Mouse (Mus musculus) lung, embryonic 16.5 days (tissue): ENCODE data around the gene Tacc3. TPM values are rescaled to one million over a fixed set of nuclear protein-coding genes. Genes with fewer than 3 reads are reported as not detected.
A peak's percentile ranks its signal among the peaks of the same experiment; 100 is the strongest.

Experiments
- ATAC-seq: fragments of 200-750 bp; cut with Nextera tagmentation; 2 replicates; pipeline ENCODE4 v1.8.0; 2017; ENCODE audit warnings: low read depth, mild to moderate bottlenecking, moderate library complexity
- H3K27ac ChIP-seq: fragments of 300-500 bp; sonication (generic); 2 replicates; pipeline ENCODE4 v1.5.1; 2014; ENCODE audit warnings: mild to moderate bottlenecking, control low read depth, low read length
- H3K27me3 ChIP-seq: fragments of 300-500 bp; sonication (generic); 2 replicates; pipeline ENCODE4 v1.6.1; 2014; ENCODE audit warnings: low read depth, low read length, mixed read lengths; ENCODE audit not compliant: control insufficient read depth, insufficient read depth
- H3K36me3 ChIP-seq: fragments of 300-500 bp; sonication (generic); 2 replicates; pipeline ENCODE4 v1.6.1; 2014; ENCODE audit warnings: low read length; ENCODE audit not compliant: control insufficient read depth, insufficient read depth
- H3K4me1 ChIP-seq: fragments of 300-500 bp; sonication (generic); replicated peaks from 2 replicates; pipeline ENCODE4 v1.6.1; 2014; ENCODE audit warnings: low read length, mixed read lengths; ENCODE audit not compliant: control insufficient read depth, insufficient read depth
- H3K4me2 ChIP-seq: fragments of 300-500 bp; sonication (generic); 2 replicates; pipeline ENCODE4 v1.6.1; 2014; ENCODE audit warnings: low read depth, low read length, control low read depth
- H3K4me3 ChIP-seq: fragments of 300-500 bp; sonication (generic); 2 replicates; pipeline ENCODE4 v1.5.1; 2014; ENCODE audit warnings: mild to moderate bottlenecking, low read length, control low read depth
- H3K9ac ChIP-seq: fragments of 300-500 bp; sonication (generic); 2 replicates; pipeline ENCODE4 v1.6.1; 2014; ENCODE audit warnings: low read length, control low read depth
- H3K9me3 ChIP-seq: fragments of 300-500 bp; sonication (generic); 2 replicates; pipeline ENCODE4 v1.6.1; 2016; ENCODE audit warnings: low read length; ENCODE audit not compliant: control insufficient read depth
- WGBS: fragments of 180-500 bp; shearing (Covaris S2); extraction: QIAGEN DNeasy Blood & Tissue Kit; methylation state at CpG from one replicate; pipeline ENCODE4 v1.1.7; 2014; 5-methylcytosine and 5-hydroxymethylcytosine counted together
- polyA plus RNA-seq: library from polyadenylated mRNA; unstranded; fragments of >200 nt; fragmentation: Nextera tagmentation; extraction: Ambion mirVana; gene quantifications from 2 replicates; pipeline ENCODE4 v1.2.1, GENCODE M21; 2015

The Tacc3 gene
- polyA plus RNA-seq, 1 experiment from 2014 or later: 214 TPM

- H3K9ac ChIP-seq: peak overlapping the region; percentile 93
- peak overlapping the region; percentile 84 for H3K4me3 ChIP-seq
- H3K4me1 ChIP-seq: peaks cover 35% of the 10 kb centered on the region
- no peaks in the 10 kb centered on the region for H3K9me3 ChIP-seq
- no peaks in the 10 kb centered on the region; the same call in 1 of the 2 replicates for H3K27me3 ChIP-seq
- H3K27ac ChIP-seq: no peak overlapping the region
- under 1% methylated on average over 61 of the region's 61 CpGs for WGBS
- no peak for ATAC-seq
- peak overlapping the region; percentile 77 for H3K4me2 ChIP-seq
- peaks cover 10% of the 10 kb centered on the region for H3K36me3 ChIP-seq
Observed at GRCm38 (mm10) chr5:33723019-33723640, 65.2 kb downstream of the Tacc3 start.

- Histone ChIP-seq H3K27ac (no peak overlapping the region), H3K4me1 (peaks cover 37% of the 10 kb centered on the region), H3K4me2 (peak overlapping the region; percentile 77), H3K36me3 (peaks cover 14% of the 10 kb centered on the region), H3K9ac (peak overlapping the region; percentile 93), H3K27me3 (no peaks in the 10 kb centered on the region; the same call in 1 of the 2 replicates), H3K4me3 (peak overlapping the region; percentile 84), H3K9me3 (no peaks in the 10 kb centered on the region)
- ATAC-seq: no peak
- WGBS: 10% methylated on average over 36 of the region's 36 CpGs
Observed at GRCm38 (mm10) chr5:33723641-33724465, 65.9 kb downstream of the Tacc3 start.

- peaks cover 34% of the 10 kb centered on the region for H3K4me1 ChIP-seq
- H3K27ac ChIP-seq: peak overlapping the region; percentile 79
- H3K9me3 ChIP-seq: no peaks in the 10 kb centered on the region
- no peaks in the 10 kb centered on the region for H3K27me3 ChIP-seq
- H3K9ac ChIP-seq: no peak overlapping the region
- H3K36me3 ChIP-seq: peaks cover 25% of the 10 kb centered on the region
- peak overlapping the region; percentile 77 for H3K4me2 ChIP-seq
- peak overlapping the region; percentile 2; the same call in 1 of the 2 replicates for H3K4me3 ChIP-seq
- 40% methylated on average over 7 of the region's 7 CpGs for WGBS
- ATAC-seq: peak; percentile 64
Observed at GRCm38 (mm10) chr5:33726081-33726647, 68.2 kb downstream of the Tacc3 start.

GRCm38 (mm10) chr5:33726891-33727290, 69.0 kb downstream of the Tacc3 start:
- 73% methylated on average over 1 of the region's 1 CpGs for WGBS
- Histone ChIP-seq H3K9me3 (no peaks in the 10 kb centered on the region), H3K9ac (no peak overlapping the region), H3K4me2 (no peak overlapping the region), H3K27me3 (no peaks in the 10 kb centered on the region), H3K36me3 (peaks cover 31% of the 10 kb centered on the region), H3K27ac (no peak overlapping the region), H3K4me3 (no peak overlapping the region), H3K4me1 (peaks cover 32% of the 10 kb centered on the region)
- no peak for ATAC-seq

Other genes with a start within 250 kb of the Tacc3 start
- gene Nkx1-1, start 224.2 kb upstream of the Tacc3 start, polyA plus RNA-seq: not detected in 2 replicates
- gene Fam53a, start 28.5 kb upstream of the Tacc3 start, polyA plus RNA-seq: 44.3 and 53.6 TPM in 2 replicates
- gene Gm9903, start 28.2 kb upstream of the Tacc3 start, polyA plus RNA-seq: 0.16 and 0.39 TPM in 2 replicates
- gene Slbp, start 5.6 kb upstream of the Tacc3 start, polyA plus RNA-seq: 242 and 259 TPM in 2 replicates
- 41.0 and 41.8 TPM in 2 replicates for gene Tmem129, start 288 bp downstream of the Tacc3 start, polyA plus RNA-seq
- 64.4 and 67.2 TPM in 2 replicates for gene Fgfr3, start 63.5 kb downstream of the Tacc3 start, polyA plus RNA-seq
- gene Letm1, start 124.7 kb downstream of the Tacc3 start, polyA plus RNA-seq: 33.8 and 41.0 TPM in 2 replicates
- gene Nsd2, start 162.6 kb downstream of the Tacc3 start, polyA plus RNA-seq: 43.0 and 45.0 TPM in 2 replicates